8 mouse cellular contexts compared by ENCODE assay signal in genomic region chr13:60177106-60177796, GRCm38 (mm10). TPM values are rescaled to one million over a fixed set of nuclear protein-coding genes. Genes with fewer than 3 reads are reported as not detected.
DNase-seq lines count a peak whose midpoint lies in the region; ATAC-seq and TF ChIP-seq lines count a peak whose summit lies in the region.

Gene Gas1 (minus strand): TSS chr13:60177365.

- H3K27ac ChIP-seq in forebrain, embryonic 16.5 days (ENCODE audit: low read length) = peak within 1 kb of the TSS; percentile 89
- peak within 1 kb of the TSS; percentile 24; the same call in 1 of the 2 replicates for H3K27ac ChIP-seq in liver, embryonic 15.5 days (replicated peaks)
- H3K27ac ChIP-seq in olfactory bulb, adult 2 months (ENCODE audit: insufficient read depth, low read depth, low read length) = peak within 1 kb of the TSS; percentile 11

- peaks cover 25% of the 10 kb centered on the region for H3K4me1 ChIP-seq in forebrain, embryonic 16.5 days (replicated peaks; ENCODE audit: control insufficient read depth, insufficient read depth, low read length)
- no peaks in the 10 kb centered on the region; the same call in 1 of the 2 replicates for H3K4me1 ChIP-seq in liver, embryonic 15.5 days (replicated peaks)
- peaks cover 8% of the 10 kb centered on the region; the same call in 1 of the 2 replicates for H3K4me1 ChIP-seq in olfactory bulb, adult 2 months (ENCODE audit: control insufficient read depth, insufficient read depth, low read length)

- H3K36me3 ChIP-seq in forebrain, embryonic 16.5 days (ENCODE audit: control insufficient read depth, insufficient read depth) = no peaks in the 10 kb centered on the region
- H3K36me3 ChIP-seq in liver, embryonic 15.5 days (replicated peaks) = no peaks in the 10 kb centered on the region

- DNase-seq in MN1 (ENCODE audit: low spot score) = peak; percentile 66
- DNase-seq in cerebellum, adult 18-20 months = peak; percentile 33 to 39
- DNase-seq in heart, postnatal 10 days = peak; percentile 94
- DNase-seq in kidney, postnatal 4 days = peak; percentile 95 to 97
- peak; percentile 82 for DNase-seq in urinary bladder, adult 2 months (ENCODE audit: low spot score)

- no peak for TF ChIP-seq CTCF in olfactory bulb, adult 2 months (IDR thresholded peaks at IDR 0.05; ENCODE audit: insufficient read depth, low read depth, low read length)

- under 1% methylated on average over 58 of the region's 59 CpGs for WGBS in forebrain, embryonic 16.5 days
- WGBS in liver, embryonic 15.5 days (ENCODE audit: insufficient replicate concordance) = under 1% methylated on average over 51 of the region's 59 CpGs
- under 1% methylated on average over 59 of the region's 59 CpGs for WGBS in olfactory bulb, adult 2 months

- H3K4me2 ChIP-seq in forebrain, embryonic 16.5 days (ENCODE audit: low read length) = peak within 1 kb of the TSS; percentile 81
- peak within 1 kb of the TSS; percentile 68 for H3K4me2 ChIP-seq in liver, embryonic 15.5 days

- peak within 1 kb of the TSS; percentile 87 for H3K9ac ChIP-seq in forebrain, embryonic 16.5 days (replicated peaks; ENCODE audit: low read depth, low read length)
- no peak within 1 kb of the TSS for H3K9ac ChIP-seq in liver, embryonic 15.5 days

- peak; percentile 46; the same call in 1 of the 2 replicates for TF ChIP-seq POLR2A in olfactory bulb, adult 2 months (IDR thresholded peaks at IDR 0.05; ENCODE audit: insufficient read depth, low read depth, low read length)

- H3K9me3 ChIP-seq in forebrain, embryonic 16.5 days (ENCODE audit: control insufficient read depth, low read length) = no peaks in the 10 kb centered on the region
- no peaks in the 10 kb centered on the region for H3K9me3 ChIP-seq in liver, embryonic 15.5 days (replicated peaks)

- intact Hi-C loops in heart, postnatal 10 days (cut with DNase I) = loop anchor here (2.0 to 5.0 kb wide), 6 partner anchors 160 to 560 kb away; no protein-coding TSS in a partner anchor

- no peaks in the 10 kb centered on the region for H3K27me3 ChIP-seq in forebrain, embryonic 16.5 days (replicated peaks; ENCODE audit: control insufficient read depth, insufficient read depth, low read length)
- peaks cover 74% of the 10 kb centered on the region for H3K27me3 ChIP-seq in liver, embryonic 15.5 days

- H3K4me3 ChIP-seq in forebrain, embryonic 16.5 days (replicated peaks; ENCODE audit: low read length) = peak within 1 kb of the TSS; percentile 78
- peak within 1 kb of the TSS; percentile 48 for H3K4me3 ChIP-seq in liver, embryonic 15.5 days (replicated peaks)
- peak within 1 kb of the TSS; percentile 58 for H3K4me3 ChIP-seq in olfactory bulb, adult 2 months (ENCODE audit: insufficient read depth, low read depth, low read length)

- ATAC-seq in forebrain, embryonic 16.5 days = peak; percentile 86
- ATAC-seq in liver, embryonic 15.5 days (ENCODE audit: insufficient read depth) = peak; percentile 65

RNA-seq across cellular contexts. Expression of gene Gas1, which starts in this region (rescaled TPM):
- polyA plus RNA-seq in forebrain, embryonic 16.5 days (2015; fragmentation: Nextera tagmentation; extraction: Ambion mirVana) = 18.8 and 26.2 TPM in 2 replicates
- 10 to 100 TPM; 70.2 to 80.5 TPM for total RNA-seq in heart, postnatal 10 days (2021)
- polyA plus RNA-seq in liver, embryonic 15.5 days (2015; fragmentation: Nextera tagmentation; extraction: Ambion mirVana) = 3.2 and 3.5 TPM in 2 replicates
- not detected in 2 replicates for polyA plus RNA-seq in olfactory bulb, adult 2 months (2012; ENCODE audit: insufficient read depth, insufficient read length, low replicate concordance, missing spikeins)
- 155 and 162 TPM in 2 replicates for polyA plus RNA-seq in urinary bladder, adult 2 months (2012; rRNA removed)

Comparison
In these comparisons a context has a peak if more than half of its experiments do, and no peak if none do; other contexts are left out.
1. Peak in every context shown above with its lines: DNase-seq, ATAC-seq, H3K4me3 ChIP-seq and H3K27ac ChIP-seq.
2. DNase-seq: peak in every context shown above with its lines; median percentile 96 in kidney, postnatal 4 days; 94 in heart, postnatal 10 days; 82 in urinary bladder, adult 2 months; 66 in MN1; 36 in cerebellum, adult 18-20 months.
3. H3K27ac ChIP-seq: peak in every context shown above with its lines; median percentile 89 in forebrain, embryonic 16.5 days; 24 in liver, embryonic 15.5 days; 11 in olfactory bulb, adult 2 months.